Mouse (Mus musculus) MEL (cell line): Measurements from ENCODE around the gene Spag9. TPM values are rescaled to one million over a fixed set of nuclear protein-coding genes. Genes with fewer than 3 reads are reported as not detected.

Experiments
- DNase-seq: peaks from one replicate; pipeline ENCODE4 v3.0.0; 2011; ENCODE audit warnings: low read depth, low spot score
- H3K27ac ChIP-seq: 2 replicates; pipeline ENCODE4 v1.5.1; 2012; ENCODE audit warnings: low read depth, mild to moderate bottlenecking, control low read depth, low read length, moderate library complexity; ENCODE audit not compliant: control insufficient read depth
- H3K27me3 ChIP-seq, 2 experiments: fragments of 150-350 bp in 1 of 2; sonication (generic) in 1 of 2; 2 replicates each; pipeline ENCODE4 v1.6.1; 2012; ENCODE audit warnings: low read length in 2 of 2, mild to moderate bottlenecking in 2 of 2, improper control_type of control experiment in 1 of 2, moderate library complexity in 1 of 2; ENCODE audit not compliant: insufficient read depth in 2 of 2, control insufficient read depth in 1 of 2
- H3K36me3 ChIP-seq, 2 experiments: 2 replicates each; pipeline ENCODE4 v1.6.1; 2012 to 2014; ENCODE audit warnings: low read length in 2 of 2, improper control_type of control experiment in 1 of 2, inconsistent platforms in 1 of 2, mild to moderate bottlenecking in 1 of 2; ENCODE audit not compliant: insufficient read depth in 2 of 2, control insufficient read depth in 1 of 2
- H3K4me1 ChIP-seq, 2 experiments: fragments of 150-350 bp in 1 of 2; sonication (generic) in 1 of 2; 2 replicates each; pipeline ENCODE4 v1.6.1; 2012; ENCODE audit warnings: low read length in 2 of 2, improper control_type of control experiment in 1 of 2, mild to moderate bottlenecking in 1 of 2; ENCODE audit not compliant: insufficient read depth in 2 of 2, control insufficient read depth in 1 of 2
- H3K4me3 ChIP-seq, 2 experiments: fragments of 150-350 bp in 1 of 2; sonication (generic) in 1 of 2; 2 replicates each; pipeline ENCODE4 v1.5.1; 2012; ENCODE audit warnings: low read depth in 2 of 2, low read length in 2 of 2, mild to moderate bottlenecking in 2 of 2, moderate library complexity in 2 of 2, control low read depth in 1 of 2, improper control_type of control experiment in 1 of 2; ENCODE audit not compliant: control insufficient read depth in 1 of 2, insufficient read depth in 1 of 2
- H3K79me2 ChIP-seq: 2 replicates; pipeline ENCODE4 v1.6.1; 2012; ENCODE audit warnings: mild to moderate bottlenecking, low read length, moderate library complexity; ENCODE audit not compliant: control insufficient read depth, poor library complexity, insufficient read depth
- H3K9ac ChIP-seq: 2 replicates; pipeline ENCODE4 v1.6.1; 2012; ENCODE audit warnings: low read depth, mild to moderate bottlenecking, control low read depth, low read length, moderate library complexity; ENCODE audit not compliant: control insufficient read depth, poor library complexity, severe bottlenecking
- H3K9me3 ChIP-seq: fragments of 150-350 bp; sonication (generic); replicated peaks from 2 replicates; pipeline ENCODE4 v1.6.1; 2012; ENCODE audit warnings: mild to moderate bottlenecking, low read length, improper control_type of control experiment, moderate library complexity; ENCODE audit not compliant: insufficient read depth
- CHD1 ChIP-seq: IDR thresholded peaks from 2 replicates; pipeline ENCODE4 v1.6.1; 2012; ENCODE audit warnings: low read depth, mild to moderate bottlenecking, inconsistent platforms, low read length, improper control_type of control experiment
- CTCF ChIP-seq, 3 experiments: IDR thresholded peaks in 2 of 3; conservative IDR thresholded peaks in 1 of 3; 2 replicates each; pipeline ENCODE4 v1.5.1; 2011 to 2012; ENCODE audit warnings: low read length in 3 of 3, low read depth in 2 of 3, mild to moderate bottlenecking in 2 of 3, improper control_type of control experiment in 1 of 3, inconsistent platforms in 1 of 3, mixed read lengths in 1 of 3, moderate library complexity in 1 of 3; ENCODE audit not compliant: control insufficient read depth in 1 of 3, insufficient read depth in 1 of 3, poor library complexity in 1 of 3, severe bottlenecking in 1 of 3
- E2F4 ChIP-seq: IDR thresholded peaks from 2 replicates; pipeline ENCODE4 v1.6.1; 2011; ENCODE audit warnings: low read depth, low read length, improper control_type of control experiment, borderline replicate concordance
- ETS1 ChIP-seq: IDR thresholded peaks from 2 replicates; pipeline ENCODE4 v1.6.1; 2012; ENCODE audit warnings: low read depth, mild to moderate bottlenecking, inconsistent platforms, low read length, improper control_type of control experiment, moderate library complexity
- GATA1 ChIP-seq: IDR thresholded peaks from 2 replicates; pipeline ENCODE4 v1.6.1; 2011; ENCODE audit warnings: low read depth, low read length, improper control_type of control experiment
- HCFC1 ChIP-seq: IDR thresholded peaks from 2 replicates; pipeline ENCODE4 v1.6.1; 2012; ENCODE audit warnings: low read depth, mild to moderate bottlenecking, inconsistent platforms, low read length, improper control_type of control experiment, moderate library complexity
- KAT2A ChIP-seq: conservative IDR thresholded peaks from 2 replicates; pipeline ENCODE4 v1.6.1; 2012; ENCODE audit warnings: low read depth, low read length, improper control_type of control experiment, inconsistent platforms
- MAFK ChIP-seq: IDR thresholded peaks from 2 replicates; pipeline ENCODE4 v1.6.1; 2011; ENCODE audit warnings: low read depth, mild to moderate bottlenecking, low read length, improper control_type of control experiment, borderline replicate concordance
- MEF2A ChIP-seq: IDR thresholded peaks from 2 replicates; pipeline ENCODE4 v1.6.1; 2014; ENCODE audit warnings: low read depth, mild to moderate bottlenecking, inconsistent platforms, low read length, improper control_type of control experiment; ENCODE audit not compliant: poor library complexity, insufficient replicate concordance, severe bottlenecking; ENCODE audit errors: extremely low read depth
- MXI1 ChIP-seq: IDR thresholded peaks from 2 replicates; pipeline ENCODE4 v1.6.1; 2011; ENCODE audit warnings: mild to moderate bottlenecking, low read depth, low read length, improper control_type of control experiment
- NELFE ChIP-seq: IDR thresholded peaks from 2 replicates; pipeline ENCODE4 v1.6.1; 2011; ENCODE audit warnings: low read depth, low read length, improper control_type of control experiment
- POLR2A ChIP-seq, 2 experiments: IDR thresholded peaks; 2 replicates each; pipeline ENCODE4 v1.6.1; 2011 to 2012; ENCODE audit warnings: low read length in 2 of 2, mild to moderate bottlenecking in 2 of 2, control low read depth in 1 of 2, improper control_type of control experiment in 1 of 2, low read depth in 1 of 2, moderate library complexity in 1 of 2; ENCODE audit not compliant: control insufficient read depth in 1 of 2, insufficient read depth in 1 of 2, poor library complexity in 1 of 2
- RAD21 ChIP-seq: IDR thresholded peaks from 2 replicates; pipeline ENCODE4 v1.6.1; 2011; ENCODE audit warnings: mild to moderate bottlenecking, low read depth, low read length, improper control_type of control experiment
- SIN3A ChIP-seq: IDR thresholded peaks from 2 replicates; pipeline ENCODE4 v1.6.1; 2012; ENCODE audit warnings: low read length, improper control_type of control experiment, inconsistent platforms
- UBTF ChIP-seq: IDR thresholded peaks from 2 replicates; pipeline ENCODE4 v1.6.1; 2012; ENCODE audit warnings: low read depth, mild to moderate bottlenecking, inconsistent platforms, low read length, improper control_type of control experiment, moderate library complexity, borderline replicate concordance; ENCODE audit not compliant: insufficient read depth
- USF1 ChIP-seq: IDR thresholded peaks from 2 replicates; pipeline ENCODE4 v1.6.1; 2014; ENCODE audit warnings: low read depth, mild to moderate bottlenecking, inconsistent platforms, low read length, improper control_type of control experiment, moderate library complexity
- USF2 ChIP-seq, 2 experiments: IDR thresholded peaks; 2 replicates each; pipeline ENCODE4 v1.6.1; 2011 to 2012; ENCODE audit warnings: improper control_type of control experiment in 2 of 2, low read length in 2 of 2, borderline replicate concordance in 1 of 2, inconsistent platforms in 1 of 2, low read depth in 1 of 2, mild to moderate bottlenecking in 1 of 2; ENCODE audit not compliant: insufficient read depth in 1 of 2
- ZC3H11A ChIP-seq: IDR thresholded peaks from 2 replicates; pipeline ENCODE4 v1.6.1; 2012; ENCODE audit warnings: low read depth, mild to moderate bottlenecking, inconsistent platforms, low read length, improper control_type of control experiment
- ZKSCAN1 ChIP-seq: IDR thresholded peaks from 2 replicates; pipeline ENCODE4 v1.6.1; 2012; ENCODE audit warnings: low read depth, mild to moderate bottlenecking, inconsistent platforms, low read length, improper control_type of control experiment, moderate library complexity
- ZMIZ1 ChIP-seq: IDR thresholded peaks from 2 replicates; pipeline ENCODE4 v1.6.1; 2012; ENCODE audit warnings: low read depth, mild to moderate bottlenecking, inconsistent platforms, low read length, improper control_type of control experiment, moderate library complexity
- ZNF384 ChIP-seq: IDR thresholded peaks from 2 replicates; pipeline ENCODE4 v1.6.1; 2012; ENCODE audit warnings: low read depth, mild to moderate bottlenecking, inconsistent platforms, low read length, improper control_type of control experiment
- polyA plus RNA-seq, 2 experiments: library from polyadenylated mRNA; stranded (reverse) in 1 of 2; unstranded in 1 of 2; fragments of >175 nt in 1 of 2; fragments of >200 nt in 1 of 2; gene quantifications; 2 replicates each; pipeline versions ENCODE4 v1.2.1 to v1.2.4; 2012; ENCODE audit warnings: low replicate concordance in 2 of 2, low read depth in 1 of 2; ENCODE audit not compliant: insufficient read length in 2 of 2, insufficient read depth in 1 of 2, missing spikeins in 1 of 2
- total RNA-seq: library from RNA; depleted of rRNA; stranded (reverse); fragments of 300-350 nt; gene quantifications from 2 replicates; pipeline ENCODE4 v1.2.3, GENCODE M21; 2012

Gene Spag9
- total and polyA plus RNA-seq, 3 experiments, result 18.9 to 279 (median 20.6) TPM

GRCm38 (mm10) chr11:94026289-94026688 is 30.4 kb downstream of the Spag9 start:
- no peak overlapping the region for H3K9ac ChIP-seq
- H3K9me3 ChIP-seq, result no peaks in the 10 kb centered on the region
- H3K79me2 ChIP-seq, result no peaks in the 10 kb centered on the region
- H3K36me3 ChIP-seq, result peaks cover 0 to 13% of the 10 kb centered on the region in 2 experiments; a peak in 3 of 4 replicates
- TF ChIP-seq ZNF384 (no peak), UBTF (no peak), HCFC1 (no peak), MXI1 (no peak), MEF2A (no peak), USF2 (IDR thresholded peaks at IDR 0.05; ENCODE audit: borderline replicate concordance in 1 of 2, insufficient read depth in 1 of 2, low read depth in 1 of 2, low read length in 2 of 2) (no peak), ZKSCAN1 (no peak), POLR2A (IDR thresholded peaks at IDR 0.05; ENCODE audit: control insufficient read depth in 1 of 2, insufficient read depth in 1 of 2, low read depth in 1 of 2, low read length in 2 of 2, poor library complexity in 1 of 2) (no peak), MAFK (no peak), ETS1 (no peak), RAD21 (no peak), USF1 (no peak), E2F4 (no peak), GATA1 (no peak), CTCF (IDR thresholded peaks at IDR 0.05 in 2 of 3, conservative IDR thresholded peaks at IDR 0.05 in 1 of 3; ENCODE audit: control insufficient read depth in 1 of 3, insufficient read depth in 1 of 3, low read depth in 2 of 3, low read length in 3 of 3, poor library complexity in 1 of 3, severe bottlenecking in 1 of 3) (no peak), ZC3H11A (no peak), NELFE (no peak), CHD1 (no peak)
- H3K4me3 ChIP-seq, result no peak overlapping the region
- peaks cover 0 to 7% of the 10 kb centered on the region in 2 experiments; a peak in 2 of 4 replicates for H3K4me1 ChIP-seq
- DNase-seq, result no peak
- H3K27me3 ChIP-seq, result no peaks in the 10 kb centered on the region
- no peak overlapping the region for H3K27ac ChIP-seq

- Histone ChIP-seq H3K27me3 (no peaks in the 10 kb centered on the region), H3K9me3 (no peaks in the 10 kb centered on the region), H3K36me3 (peaks cover 2 to 15% of the 10 kb centered on the region in 2 experiments), H3K9ac (no peak overlapping the region), H3K4me3 (no peak overlapping the region), H3K27ac (no peak overlapping the region), H3K79me2 (no peaks in the 10 kb centered on the region; the same call in 1 of the 2 replicates), H3K4me1 (peaks cover 0 to 10% of the 10 kb centered on the region in 2 experiments; a peak in 2 of 4 replicates)
- DNase-seq, result no peak
- TF ChIP-seq CTCF (IDR thresholded peaks at IDR 0.05 in 2 of 3, conservative IDR thresholded peaks at IDR 0.05 in 1 of 3; ENCODE audit: control insufficient read depth in 1 of 3, insufficient read depth in 1 of 3, low read depth in 2 of 3, low read length in 3 of 3, poor library complexity in 1 of 3, severe bottlenecking in 1 of 3) (no peak), ZNF384 (no peak), USF1 (no peak), ZMIZ1 (no peak), E2F4 (no peak), RAD21 (no peak), SIN3A (no peak), KAT2A (no peak)
Observed at GRCm38 (mm10) chr11:94032084-94032483, 36.2 kb downstream of the Spag9 start.
